Comparison of ENCODE assay signal across 8 mouse cellular contexts in the genomic region with DNA sequence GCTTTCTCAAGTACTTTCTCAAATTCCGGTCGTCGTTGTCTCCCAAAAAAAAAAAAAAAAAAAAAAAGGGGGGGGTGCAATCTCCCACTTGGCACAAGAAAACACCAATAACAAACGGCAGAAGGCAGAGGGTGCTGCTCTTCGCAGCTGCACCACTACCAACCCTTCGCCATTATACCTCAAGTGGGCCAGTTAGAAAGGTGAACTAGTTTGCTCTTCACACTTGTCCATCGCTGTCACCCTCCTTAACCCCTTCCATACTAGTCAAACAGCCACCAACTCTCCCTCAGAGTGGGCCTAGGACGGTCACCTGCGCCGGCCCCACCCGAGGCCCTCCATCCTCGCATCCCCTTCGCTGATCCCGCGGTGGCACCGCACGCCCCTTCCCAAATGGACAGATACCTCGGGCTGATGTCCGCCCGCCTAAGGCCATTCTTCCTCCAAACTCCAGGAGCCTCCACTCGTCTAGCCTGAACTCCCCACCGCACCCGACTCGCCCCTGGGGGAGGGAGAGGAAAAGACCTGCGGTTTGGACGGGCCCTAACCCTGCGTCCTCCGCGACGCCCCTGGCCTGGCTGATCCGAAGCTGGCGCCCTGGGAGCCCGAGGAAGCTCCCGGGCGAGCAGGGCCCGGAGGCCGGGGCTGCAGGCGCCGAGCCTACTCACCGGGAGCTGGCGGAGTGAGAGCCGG. TPM values are rescaled to one million over a fixed set of nuclear protein-coding genes. Genes with fewer than 3 reads are reported as not detected.
DNase-seq lines count a peak whose midpoint lies in the region; ATAC-seq lines count a peak whose summit lies in the region.

No protein-coding gene starts in this region.

- H3K27ac ChIP-seq in forebrain, embryonic 13.5 days, result peak overlapping the region; percentile 98
- H3K27ac ChIP-seq in hindbrain, embryonic 12.5 days, result peak overlapping the region; percentile 98

- H3K4me1 ChIP-seq in forebrain, embryonic 13.5 days, result peaks cover 23% of the 10 kb centered on the region
- H3K4me1 ChIP-seq in hindbrain, embryonic 12.5 days, result peaks cover 13% of the 10 kb centered on the region

- H3K4me3 ChIP-seq in forebrain, embryonic 13.5 days, result peak overlapping the region; percentile 93
- H3K4me3 ChIP-seq in hindbrain, embryonic 12.5 days, result peak overlapping the region; percentile 95

- no peaks in the 10 kb centered on the region for H3K27me3 ChIP-seq in forebrain, embryonic 13.5 days
- H3K27me3 ChIP-seq in hindbrain, embryonic 12.5 days, result no peaks in the 10 kb centered on the region

- peak overlapping the region; percentile 98 for H3K9ac ChIP-seq in forebrain, embryonic 13.5 days
- H3K9ac ChIP-seq in hindbrain, embryonic 12.5 days, result peak overlapping the region; percentile 99

- peak; percentile 82 for ATAC-seq in forebrain, embryonic 13.5 days
- peak; percentile 86 for ATAC-seq in hindbrain, embryonic 12.5 days (ENCODE audit: low FRiP score)

- no peaks in the 10 kb centered on the region for H3K9me3 ChIP-seq in forebrain, embryonic 13.5 days (replicated peaks)
- no peaks in the 10 kb centered on the region for H3K9me3 ChIP-seq in hindbrain, embryonic 12.5 days (replicated peaks)

- under 1% methylated on average over 41 of the region's 42 CpGs for WGBS in forebrain, embryonic 13.5 days
- WGBS in hindbrain, embryonic 12.5 days, result under 1% methylated on average over 42 of the region's 42 CpGs

- H3K36me3 ChIP-seq in forebrain, embryonic 13.5 days (ENCODE audit: poor library complexity, severe bottlenecking), result no peaks in the 10 kb centered on the region
- no peaks in the 10 kb centered on the region for H3K36me3 ChIP-seq in hindbrain, embryonic 12.5 days

- intact Hi-C loops in left cerebral cortex, postnatal 4 days (cut with DNase I), result no loop called here

- peak overlapping the region; percentile 90 for H3K4me2 ChIP-seq in forebrain, embryonic 13.5 days
- peak overlapping the region; percentile 87 for H3K4me2 ChIP-seq in hindbrain, embryonic 12.5 days (replicated peaks)

- peak; percentile 31 for DNase-seq in layer of hippocampus, adult 11-12 months (ENCODE audit: low spot score)
- no peak for DNase-seq in layer of hippocampus, adult 9-10 months (ENCODE audit: low spot score)
- DNase-seq in c-Kit-negative CD71-positive TER-119-positive erythroid progenitor cells, embryonic 14.5 days (ENCODE audit: low read depth, low spot score), result peak; percentile 46
- DNase-seq in left cerebral cortex, postnatal 4 days, result peak; percentile 44
- peak; percentile 55 for DNase-seq in mesoderm, embryonic 11.5 days (ENCODE audit: low read depth, low spot score)
- DNase-seq in right cerebral cortex, postnatal 36 days (ENCODE audit: low spot score in 2 of 2), result peak; percentile 10 to 27

RNA-seq across cellular contexts. Expression of a gene that starts 1.6 kb away (rescaled TPM):
- polyA plus RNA-seq in forebrain, embryonic 13.5 days (2015; fragmentation: Nextera tagmentation; extraction: Ambion mirVana), result 6.2 and 7.6 TPM in 2 replicates
- 10.5 and 10.7 TPM in 2 replicates for polyA plus RNA-seq in hindbrain, embryonic 12.5 days (2016; fragmentation: Nextera tagmentation; extraction: Ambion mirVana)
- total RNA-seq in left cerebral cortex, postnatal 4 days (2021), result 1 to 10 TPM; 5.4 to 6.8 TPM

RNA-seq across cellular contexts. Expression of a gene that starts 1.7 kb away (rescaled TPM):
- polyA plus RNA-seq in forebrain, embryonic 13.5 days (2015; fragmentation: Nextera tagmentation; extraction: Ambion mirVana), result 120 and 170 TPM in 2 replicates
- polyA plus RNA-seq in hindbrain, embryonic 12.5 days (2016; fragmentation: Nextera tagmentation; extraction: Ambion mirVana), result 200 and 201 TPM in 2 replicates
- total RNA-seq in left cerebral cortex, postnatal 4 days (2021), result 100 to 1,000 TPM; 287 to 297 TPM
